Mouse (Mus musculus) liver, embryonic 12.5 days (tissue): ENCODE data around the gene Gm10842. TPM values are rescaled to one million over a fixed set of nuclear protein-coding genes. Genes with fewer than 3 reads are reported as not detected.

Experiments used
- ATAC-seq: fragments of 200-750 bp; cut with Nextera tagmentation; 2 replicates; pipeline ENCODE4 v1.8.0; 2017; ENCODE audit warnings: moderate number of reproducible peaks, mild to moderate bottlenecking, moderate library complexity
- H3K27ac ChIP-seq: fragments of 300-500 bp; sonication (generic); 2 replicates; pipeline ENCODE4 v1.5.1; 2016; ENCODE audit warnings: mild to moderate bottlenecking
- H3K27me3 ChIP-seq: fragments of 300-500 bp; sonication (generic); replicated peaks from 2 replicates; pipeline ENCODE4 v1.6.1; 2016; ENCODE audit warnings: mild to moderate bottlenecking, moderate library complexity
- H3K36me3 ChIP-seq: fragments of 300-500 bp; sonication (generic); 2 replicates; pipeline ENCODE4 v1.6.1; 2016; ENCODE audit warnings: mild to moderate bottlenecking, moderate library complexity
- H3K4me1 ChIP-seq: fragments of 300-500 bp; sonication (generic); 2 replicates; pipeline ENCODE4 v1.6.1; 2016
- H3K4me2 ChIP-seq: fragments of 300-500 bp; sonication (generic); 2 replicates; pipeline ENCODE4 v1.6.1; 2016; ENCODE audit warnings: mild to moderate bottlenecking, moderate library complexity
- H3K4me3 ChIP-seq: fragments of 300-500 bp; sonication (generic); 2 replicates; pipeline ENCODE4 v1.5.1; 2016; ENCODE audit warnings: mild to moderate bottlenecking, moderate library complexity
- H3K9ac ChIP-seq: fragments of 300-500 bp; sonication (generic); 2 replicates; pipeline ENCODE4 v1.6.1; 2016; ENCODE audit warnings: mild to moderate bottlenecking, moderate library complexity
- H3K9me3 ChIP-seq: fragments of 300-500 bp; sonication (generic); replicated peaks from 2 replicates; pipeline ENCODE4 v1.6.1; 2016; ENCODE audit warnings: mild to moderate bottlenecking, moderate library complexity
- WGBS: fragments of 180-500 bp; shearing (Covaris S2); methylation state at CpG from one replicate; pipeline ENCODE4 v1.1.7; 2016; ENCODE audit not compliant: insufficient replicate concordance; 5-methylcytosine and 5-hydroxymethylcytosine counted together
- polyA plus RNA-seq: library from polyadenylated mRNA; unstranded; fragments of >200 nt; fragmentation: Nextera tagmentation; extraction: Ambion mirVana; gene quantifications from 2 replicates; pipeline ENCODE4 v1.2.1, GENCODE M21; 2016

Gene Gm10842
- polyA plus RNA-seq, 1 experiment from 2014 or later, result not detected

DNA sequence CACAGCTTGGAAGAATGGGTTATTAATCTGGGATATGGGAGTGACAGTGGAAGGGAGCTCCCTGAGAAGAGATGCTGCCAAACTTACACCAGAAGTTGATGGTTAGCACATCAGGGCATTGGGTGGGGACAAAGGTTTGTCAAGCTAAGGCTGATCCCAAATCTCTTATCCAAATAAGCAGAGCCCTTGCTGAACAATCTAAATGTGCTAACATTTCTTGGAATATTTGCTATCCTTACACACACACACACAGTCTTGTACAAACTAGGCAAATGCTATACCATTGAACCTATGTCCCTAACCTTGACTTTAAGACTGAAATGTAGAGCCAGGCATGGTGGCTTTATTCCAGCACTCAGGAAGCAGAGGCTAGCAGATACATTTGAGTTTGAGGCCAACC lies 3.1 kb upstream of the Gm10842 start:
- H3K4me1 ChIP-seq, result peaks cover 42% of the 10 kb centered on the region
- no peaks in the 10 kb centered on the region for H3K27me3 ChIP-seq
- no peaks in the 10 kb centered on the region for H3K9me3 ChIP-seq
- peak overlapping the region; percentile 77 for H3K27ac ChIP-seq
- H3K4me2 ChIP-seq, result peak overlapping the region; percentile 26
- H3K4me3 ChIP-seq, result no peak overlapping the region
- H3K36me3 ChIP-seq, result peaks cover 32% of the 10 kb centered on the region
- H3K9ac ChIP-seq, result no peak overlapping the region
- peak; percentile 84 for ATAC-seq

DNA sequence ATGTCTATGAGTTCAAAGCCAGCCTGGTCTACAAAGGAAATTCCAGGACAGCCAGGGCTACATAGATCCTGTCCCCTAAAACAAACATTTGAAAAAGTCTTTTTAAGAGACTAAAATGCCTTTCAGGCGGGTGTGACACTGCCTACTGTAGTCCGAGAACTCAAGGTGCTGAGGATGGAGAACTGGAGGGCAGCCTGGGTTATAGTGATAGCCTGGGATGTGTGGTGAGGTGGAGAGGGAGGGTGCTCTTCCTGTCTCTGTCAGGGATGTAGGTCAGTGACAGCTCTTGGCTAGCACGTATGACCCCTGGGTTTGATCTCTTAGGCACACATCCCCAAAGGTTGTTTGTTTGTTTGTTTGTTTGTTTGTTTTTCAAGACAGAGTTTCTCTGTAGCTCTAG lies 2.6 kb upstream of the Gm10842 start:
- ATAC-seq, result peak; percentile 79
- Histone ChIP-seq H3K36me3 (peaks cover 27% of the 10 kb centered on the region), H3K27ac (peak overlapping the region; percentile 77), H3K9me3 (no peaks in the 10 kb centered on the region), H3K4me3 (no peak overlapping the region), H3K27me3 (no peaks in the 10 kb centered on the region), H3K4me1 (peaks cover 46% of the 10 kb centered on the region), H3K4me2 (peak overlapping the region; percentile 21), H3K9ac (no peak overlapping the region)
- 55% methylated on average over 3 of the region's 3 CpGs for WGBS

DNA sequence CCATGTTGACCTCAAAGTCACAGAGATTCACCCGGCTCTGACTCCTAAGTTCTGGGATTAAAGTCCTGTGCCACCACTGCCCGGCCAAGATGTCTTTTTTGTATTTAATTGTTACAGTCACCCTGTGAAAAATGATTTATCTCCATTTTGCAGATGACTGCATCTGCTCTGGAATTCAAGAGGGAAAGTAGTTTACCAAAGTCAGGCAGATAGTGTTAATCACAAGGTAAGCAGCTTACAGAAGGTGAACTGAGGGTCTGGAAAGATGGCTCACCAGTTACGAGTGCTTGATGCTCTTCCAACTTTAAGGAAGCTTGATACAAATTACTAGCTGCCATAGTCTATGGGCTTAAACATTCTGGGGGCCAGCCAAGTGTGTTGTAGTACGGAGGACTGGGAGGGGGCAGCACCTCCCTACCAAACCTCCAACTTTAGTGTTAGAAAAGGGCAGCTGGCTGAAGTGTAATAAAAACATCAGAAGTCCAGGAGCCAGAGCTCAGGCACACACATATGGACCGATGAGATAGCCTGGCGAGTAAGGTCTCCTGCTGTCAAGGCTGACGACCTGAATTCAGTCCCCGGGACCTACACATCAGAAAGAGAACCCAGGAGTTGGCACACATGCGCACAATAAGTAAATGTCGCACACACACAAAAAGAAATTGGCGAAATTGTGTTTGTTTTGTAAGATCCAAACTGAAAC lies 2.0 kb upstream of the Gm10842 start:
- no peak overlapping the region for H3K4me3 ChIP-seq
- peak; percentile 36 for ATAC-seq
- H3K9me3 ChIP-seq, result no peaks in the 10 kb centered on the region
- peaks cover 22% of the 10 kb centered on the region for H3K36me3 ChIP-seq
- peaks cover 52% of the 10 kb centered on the region for H3K4me1 ChIP-seq
- peak overlapping the region; percentile 31; the same call in 1 of the 2 replicates for H3K9ac ChIP-seq
- 61% methylated on average over 11 of the region's 11 CpGs for WGBS
- H3K4me2 ChIP-seq, result peak overlapping the region; percentile 21
- H3K27ac ChIP-seq, result peak overlapping the region; percentile 77
- H3K27me3 ChIP-seq, result no peaks in the 10 kb centered on the region

DNA sequence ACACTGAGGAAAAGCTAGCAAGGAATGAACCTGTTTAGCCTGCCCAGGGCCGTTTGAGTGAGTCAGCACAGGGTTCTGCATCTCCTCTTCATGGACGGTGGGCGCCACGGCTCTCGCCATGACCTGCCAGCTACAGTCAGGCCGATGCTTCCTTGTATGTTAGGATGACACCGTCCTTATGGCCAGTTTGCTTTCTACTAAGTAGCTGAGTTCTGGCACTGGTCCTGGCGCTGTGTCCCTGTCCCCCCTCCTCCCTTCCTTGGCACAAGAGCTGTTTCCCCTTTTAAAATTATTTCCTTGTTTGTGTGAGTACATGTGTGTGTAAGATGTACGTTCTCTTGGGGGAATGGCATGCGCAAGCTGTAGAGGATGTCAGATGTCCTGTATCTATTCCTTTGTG lies 1.5 kb upstream of the Gm10842 start:
- H3K27me3 ChIP-seq, result no peaks in the 10 kb centered on the region
- no peak overlapping the region for H3K4me2 ChIP-seq
- no peak overlapping the region for H3K4me3 ChIP-seq
- peak overlapping the region; percentile 77 for H3K27ac ChIP-seq
- H3K4me1 ChIP-seq, result peaks cover 57% of the 10 kb centered on the region
- H3K9ac ChIP-seq, result 0 out of 2 replicates have a peak overlapping the region, but pooled peaks have one; percentile 31
- H3K36me3 ChIP-seq, result peaks cover 16% of the 10 kb centered on the region
- H3K9me3 ChIP-seq, result no peaks in the 10 kb centered on the region
- 87% methylated on average over 10 of the region's 10 CpGs for WGBS
- ATAC-seq, result no peak

DNA sequence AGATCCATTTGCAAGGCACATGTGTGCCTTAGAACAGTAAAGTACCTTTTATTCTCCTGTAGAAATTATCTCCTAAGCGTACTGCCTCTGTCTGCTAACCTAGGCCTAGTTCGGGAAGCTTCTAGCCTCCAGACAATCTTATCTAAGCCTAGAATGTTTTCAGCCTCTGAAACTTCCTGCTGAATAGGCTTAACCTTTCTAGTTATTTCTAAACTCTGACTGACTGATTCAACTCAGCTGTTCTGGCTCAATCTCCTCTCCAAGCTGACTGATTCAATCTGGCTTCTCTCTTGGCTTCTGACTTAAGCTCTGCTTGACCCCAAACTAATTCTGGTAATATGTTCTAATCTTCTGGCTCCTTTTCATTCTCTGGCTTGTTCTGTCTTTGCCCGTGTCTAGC lies 2.7 kb downstream of the Gm10842 start:
- H3K9ac ChIP-seq, result no peak overlapping the region; the same call in 1 of the 2 replicates
- no peak overlapping the region for H3K4me3 ChIP-seq
- no peaks in the 10 kb centered on the region for H3K36me3 ChIP-seq
- WGBS, result 29% methylated on average over 3 of the region's 3 CpGs
- peak overlapping the region; percentile 95 for H3K27ac ChIP-seq
- no peaks in the 10 kb centered on the region for H3K9me3 ChIP-seq
- H3K4me1 ChIP-seq, result peaks cover 72% of the 10 kb centered on the region
- H3K27me3 ChIP-seq, result no peaks in the 10 kb centered on the region
- no peak for ATAC-seq
- H3K4me2 ChIP-seq, result no peak overlapping the region

DNA sequence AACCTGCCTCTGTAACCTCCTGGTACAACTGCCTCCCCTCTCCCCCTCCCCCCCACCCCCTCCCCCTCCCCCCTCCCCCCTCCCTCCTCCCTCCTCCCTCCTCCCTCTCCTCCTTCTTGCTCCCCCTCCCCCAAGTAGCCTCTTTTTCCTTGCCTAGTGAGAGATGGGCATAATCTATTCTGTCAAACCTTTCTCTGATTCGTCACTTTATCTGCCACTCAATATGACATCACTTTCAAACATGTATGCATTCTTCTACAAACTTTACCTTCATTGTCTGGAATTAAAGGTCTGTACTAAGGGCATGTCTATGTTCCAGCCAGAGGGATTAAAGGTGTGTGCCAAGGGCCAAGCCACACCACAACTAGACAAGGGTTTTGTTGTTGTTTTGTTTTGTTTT lies 3.1 kb downstream of the Gm10842 start:
- H3K4me1 ChIP-seq, result peaks cover 72% of the 10 kb centered on the region
- no peak for ATAC-seq
- no peaks in the 10 kb centered on the region for H3K36me3 ChIP-seq
- H3K27me3 ChIP-seq, result no peaks in the 10 kb centered on the region
- no peak overlapping the region for H3K9ac ChIP-seq
- no peaks in the 10 kb centered on the region for H3K9me3 ChIP-seq
- H3K4me3 ChIP-seq, result no peak overlapping the region
- H3K4me2 ChIP-seq, result no peak overlapping the region
- peak overlapping the region; percentile 95 for H3K27ac ChIP-seq
- 67% methylated on average over 1 of the region's 1 CpGs for WGBS

DNA sequence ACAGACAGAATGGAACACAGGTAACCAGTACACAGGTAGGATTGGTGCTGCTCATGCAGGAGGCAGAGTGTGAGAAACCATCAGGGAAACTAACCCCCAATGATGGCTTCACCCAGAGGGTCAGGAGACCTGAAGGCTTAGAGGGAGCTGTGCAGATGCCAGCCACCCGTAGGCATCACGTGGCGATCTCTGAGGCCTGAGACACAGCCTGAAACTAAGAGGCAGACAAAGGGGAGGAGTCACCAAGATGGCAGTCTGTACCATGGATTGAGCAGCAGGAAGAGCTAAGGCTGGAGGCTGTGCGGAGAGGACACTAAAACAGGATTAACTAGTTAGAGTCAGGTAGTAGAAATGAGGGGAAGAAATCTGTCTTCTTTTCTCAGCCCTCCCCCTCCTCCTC lies 4.0 kb downstream of the Gm10842 start:
- ATAC-seq, result no peak
- Histone ChIP-seq H3K27me3 (no peaks in the 10 kb centered on the region), H3K9me3 (no peaks in the 10 kb centered on the region), H3K36me3 (no peaks in the 10 kb centered on the region), H3K27ac (peak overlapping the region; percentile 95), H3K9ac (peak overlapping the region; percentile 69; the same call in 1 of the 2 replicates), H3K4me2 (peak overlapping the region; percentile 70), H3K4me1 (peaks cover 71% of the 10 kb centered on the region), H3K4me3 (no peak overlapping the region)
- 53% methylated on average over 4 of the region's 4 CpGs for WGBS

DNA sequence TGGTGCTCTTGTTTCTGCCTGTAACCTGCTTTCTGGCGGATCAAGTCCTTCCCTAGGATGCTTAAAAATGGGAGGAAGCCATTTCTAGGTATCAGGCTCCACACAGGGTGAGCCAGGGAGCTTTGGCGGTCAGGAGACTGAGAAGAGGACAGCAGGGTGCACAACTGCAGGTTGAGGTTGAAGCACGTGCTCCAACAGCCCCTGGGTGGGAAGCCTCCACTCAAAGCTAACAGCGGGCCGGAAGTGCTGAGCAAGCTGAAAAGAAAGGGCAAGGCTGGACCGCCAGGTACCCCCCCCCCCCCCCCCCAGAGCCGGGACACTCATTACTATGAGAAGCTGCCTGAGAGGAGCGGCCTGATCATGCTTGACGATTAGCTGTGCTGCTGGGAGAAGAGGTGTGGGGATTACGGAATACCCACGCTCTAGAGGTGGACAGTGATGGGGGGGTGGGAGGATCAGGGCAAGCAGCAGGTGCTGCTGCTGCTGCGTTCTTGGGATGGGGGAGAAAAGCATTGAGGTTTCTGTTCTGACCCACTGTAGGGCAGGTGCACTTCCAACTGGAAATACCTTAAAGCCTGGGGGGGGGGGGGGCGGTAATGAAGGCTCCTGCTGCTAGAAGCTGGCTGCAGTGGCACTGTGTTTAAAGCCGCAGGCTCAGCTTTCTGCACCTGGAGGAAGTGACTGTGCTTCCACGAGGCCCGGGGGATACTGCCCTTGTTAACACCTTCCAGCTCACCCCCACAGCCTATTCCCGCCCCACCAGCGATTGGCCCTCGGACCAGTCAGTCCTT lies 4.7 kb downstream of the Gm10842 start:
- Histone ChIP-seq H3K27me3 (no peaks in the 10 kb centered on the region), H3K9ac (peak overlapping the region; percentile 69), H3K4me1 (peaks cover 75% of the 10 kb centered on the region), H3K36me3 (no peaks in the 10 kb centered on the region), H3K4me3 (peak overlapping the region; percentile 33), H3K4me2 (peak overlapping the region; percentile 70), H3K9me3 (no peaks in the 10 kb centered on the region), H3K27ac (peak overlapping the region; percentile 95)
- 18% methylated on average over 18 of the region's 19 CpGs for WGBS
- no peak for ATAC-seq

DNA sequence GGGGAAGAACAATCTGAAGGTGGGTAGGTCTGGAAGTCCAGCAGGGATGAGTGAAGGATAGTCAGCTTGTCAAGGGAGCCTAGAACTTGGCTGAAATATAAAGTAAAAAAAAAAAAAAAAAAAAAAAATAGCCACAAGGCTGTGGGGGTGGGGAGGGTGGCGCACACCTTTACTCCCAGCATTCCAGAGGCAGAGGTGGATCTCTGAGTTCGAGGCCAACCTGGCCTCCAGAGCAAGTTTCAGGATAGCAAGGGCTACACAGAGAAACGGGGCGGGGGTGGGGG lies 5.3 kb downstream of the Gm10842 start:
- Histone ChIP-seq H3K27ac (peak overlapping the region; percentile 95), H3K27me3 (no peaks in the 10 kb centered on the region), H3K4me2 (peak overlapping the region; percentile 70), H3K4me1 (peaks cover 80% of the 10 kb centered on the region), H3K4me3 (peak overlapping the region; percentile 33; the same call in 1 of the 2 replicates), H3K9ac (peak overlapping the region; percentile 69), H3K9me3 (no peaks in the 10 kb centered on the region), H3K36me3 (no peaks in the 10 kb centered on the region)
- 30% methylated on average over 2 of the region's 4 CpGs for WGBS
- no peak for ATAC-seq

DNA sequence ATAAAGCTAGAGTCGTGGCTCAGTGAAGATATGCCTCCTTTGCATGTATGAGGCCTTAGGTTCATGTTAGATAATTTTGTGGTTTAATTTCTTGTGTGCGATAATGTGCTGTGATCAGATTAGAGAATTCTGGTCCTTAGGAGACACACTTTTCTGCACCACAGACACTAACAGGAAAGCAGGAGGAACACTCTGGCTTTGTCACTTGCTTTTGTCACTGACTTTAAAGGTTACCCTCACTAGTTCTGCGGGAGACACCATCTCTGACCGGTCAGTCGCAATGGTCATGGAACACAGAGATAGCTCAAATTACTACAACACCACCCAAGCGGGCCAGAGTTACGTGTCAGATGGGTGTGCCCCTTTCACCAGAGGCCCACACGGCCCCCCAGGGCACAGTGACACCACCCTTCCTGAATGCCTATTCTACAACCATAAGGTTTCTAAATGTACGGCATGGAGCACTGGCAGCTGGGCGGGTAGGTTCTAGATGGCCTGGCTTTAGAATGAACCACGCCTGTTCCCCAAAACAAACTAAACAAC lies 5.7 kb downstream of the Gm10842 start:
- H3K27ac ChIP-seq, result peak overlapping the region; percentile 95
- no peaks in the 10 kb centered on the region for H3K9me3 ChIP-seq
- H3K9ac ChIP-seq, result peak overlapping the region; percentile 69
- H3K27me3 ChIP-seq, result no peaks in the 10 kb centered on the region
- no peaks in the 10 kb centered on the region for H3K36me3 ChIP-seq
- peaks cover 85% of the 10 kb centered on the region for H3K4me1 ChIP-seq
- 17% methylated on average over 11 of the region's 11 CpGs for WGBS
- peak overlapping the region; percentile 33 for H3K4me3 ChIP-seq
- peak; percentile 89 for ATAC-seq
- peak overlapping the region; percentile 70 for H3K4me2 ChIP-seq

DNA sequence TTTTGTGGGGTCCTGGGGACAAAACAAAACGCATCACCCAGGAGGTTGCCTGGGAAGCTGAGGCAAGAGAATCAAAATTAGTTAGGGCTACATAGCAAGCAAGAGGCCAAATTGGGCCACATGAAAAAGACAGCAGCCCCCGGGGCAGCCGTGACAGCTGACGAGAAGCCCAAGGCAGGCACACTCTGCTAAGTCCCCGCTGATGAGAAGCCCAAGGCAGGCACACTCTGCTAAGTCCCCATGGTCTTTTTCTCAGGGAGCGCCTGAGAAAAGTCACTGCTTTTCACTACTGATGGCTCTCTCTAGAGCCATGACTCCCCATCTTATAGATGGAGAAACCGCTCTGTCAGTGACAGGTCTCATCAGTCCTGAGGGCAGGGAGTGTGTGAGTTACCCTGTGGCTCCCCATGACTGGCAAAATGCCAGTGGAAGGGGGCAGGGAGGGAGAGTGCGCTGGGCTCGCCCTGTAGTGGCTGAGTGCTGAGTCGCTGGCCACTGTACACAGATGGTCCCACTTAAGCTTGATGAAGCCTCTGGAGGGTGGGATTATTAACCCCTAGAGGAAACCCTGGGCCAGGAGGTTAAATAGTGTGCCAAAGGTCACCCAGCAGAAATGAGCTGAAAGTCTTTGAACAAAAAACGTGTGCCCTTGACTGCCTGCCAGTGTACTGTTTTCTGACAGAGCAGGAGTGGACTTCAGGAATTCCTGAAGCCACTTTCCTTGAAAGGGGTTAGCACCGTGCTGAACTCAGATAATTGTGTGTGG lies 6.6 kb downstream of the Gm10842 start:
- H3K36me3 ChIP-seq, result no peaks in the 10 kb centered on the region
- 35% methylated on average over 12 of the region's 12 CpGs for WGBS
- H3K4me2 ChIP-seq, result peak overlapping the region; percentile 70
- H3K4me3 ChIP-seq, result peak overlapping the region; percentile 33; the same call in 1 of the 2 replicates
- no peaks in the 10 kb centered on the region for H3K9me3 ChIP-seq
- peaks cover 93% of the 10 kb centered on the region for H3K4me1 ChIP-seq
- peak overlapping the region; percentile 69 for H3K9ac ChIP-seq
- peak; percentile 79 for ATAC-seq
- no peaks in the 10 kb centered on the region for H3K27me3 ChIP-seq
- H3K27ac ChIP-seq, result peak overlapping the region; percentile 95
